Mouse (Mus musculus) hindbrain, embryonic 10.5 days (tissue): ENCODE results near the gene En1. TPM values are rescaled to one million over a fixed set of nuclear protein-coding genes. Genes with fewer than 3 reads are reported as not detected.

Experiments used
- DNase-seq: peaks from one replicate; pipeline ENCODE4 v3.0.0-alpha.2; 2017; ENCODE audit warnings: low spot score
- H3K27ac ChIP-seq: fragments of 300-500 bp; sonication (generic); 2 replicates; pipeline ENCODE4 v1.5.1; 2016; ENCODE audit warnings: mild to moderate bottlenecking, moderate library complexity
- H3K27me3 ChIP-seq: fragments of 300-500 bp; sonication (generic); 2 replicates; pipeline ENCODE4 v1.6.1; 2016; ENCODE audit warnings: mild to moderate bottlenecking; ENCODE audit not compliant: poor library complexity, insufficient read depth, severe bottlenecking
- H3K36me3 ChIP-seq: fragments of 300-500 bp; sonication (generic); 2 replicates; pipeline ENCODE4 v1.6.1; 2016; ENCODE audit warnings: mild to moderate bottlenecking, moderate library complexity
- H3K4me1 ChIP-seq: fragments of 300-500 bp; sonication (generic); replicated peaks from 2 replicates; pipeline ENCODE4 v1.6.1; 2016; ENCODE audit warnings: mild to moderate bottlenecking
- H3K4me3 ChIP-seq: fragments of 300-500 bp; sonication (generic); 2 replicates; pipeline ENCODE4 v1.5.1; 2016; ENCODE audit warnings: mild to moderate bottlenecking, moderate library complexity
- H3K9me3 ChIP-seq: fragments of 300-500 bp; sonication (generic); 2 replicates; pipeline ENCODE4 v1.6.1; 2016; ENCODE audit warnings: mild to moderate bottlenecking, moderate library complexity
- WGBS: fragments of 180-500 bp; shearing (Covaris S2); methylation state at CpG from one replicate; pipeline ENCODE4 v1.1.7; 2016; 5-methylcytosine and 5-hydroxymethylcytosine counted together
- polyA plus RNA-seq: library from polyadenylated mRNA; unstranded; fragments of >200 nt; fragmentation: Nextera tagmentation; extraction: Ambion mirVana; gene quantifications from 2 replicates; pipeline ENCODE4 v1.2.1, GENCODE M21; 2016

En1 gene
- polyA plus RNA-seq, 1 experiment from 2014 or later = 3.5 TPM

- peaks cover 38% of the 10 kb centered on the region for H3K4me1 ChIP-seq
- H3K9me3 ChIP-seq = no peaks in the 10 kb centered on the region
- H3K36me3 ChIP-seq = no peaks in the 10 kb centered on the region
- peak overlapping the region; percentile 66 for H3K4me3 ChIP-seq
- under 1% methylated on average over 35 of the region's 35 CpGs for WGBS
- DNase-seq = peak; percentile 74
- H3K27ac ChIP-seq = peak overlapping the region; percentile 90
- peaks cover 98% of the 10 kb centered on the region for H3K27me3 ChIP-seq
Measured at GRCm38 (mm10) chr1:120603656-120604051, 1.4 kb downstream of the En1 start.

DNA sequence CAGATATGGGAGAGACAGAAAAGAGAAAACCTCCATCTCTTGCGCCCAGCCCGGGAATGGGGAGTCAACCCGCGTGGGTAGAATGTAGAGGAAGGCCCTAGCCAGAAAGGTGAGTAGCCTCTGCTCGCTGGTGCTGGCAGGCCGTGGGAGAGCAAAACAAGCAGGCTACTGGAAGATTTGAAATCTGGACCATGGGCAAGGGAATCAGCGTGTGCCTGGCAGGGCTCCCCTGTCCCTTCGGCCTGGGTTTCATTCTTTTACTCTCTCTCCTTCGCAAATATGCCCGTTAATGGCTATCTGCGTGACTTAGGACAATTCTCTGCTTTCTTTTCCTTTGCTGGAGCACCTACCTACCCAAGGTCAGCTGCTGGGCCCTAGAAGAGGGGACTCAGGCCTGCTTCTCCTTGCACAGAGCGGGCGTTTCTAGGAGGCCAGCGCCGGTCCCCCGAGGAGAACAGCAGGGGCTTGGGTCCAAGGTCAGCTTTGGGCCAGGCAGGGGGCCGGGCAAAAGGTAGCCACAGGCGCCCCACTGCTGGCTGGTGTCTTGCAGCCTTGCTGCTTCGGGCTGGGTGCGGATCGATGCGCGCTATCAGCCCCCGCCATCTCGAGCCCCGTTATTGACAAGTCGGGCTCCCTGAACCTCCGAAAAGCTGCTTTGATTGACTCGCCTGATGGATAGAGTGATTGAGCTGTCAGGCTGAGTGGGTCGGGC is 2.4 kb downstream of the En1 start:
- Histone ChIP-seq H3K36me3 (no peaks in the 10 kb centered on the region), H3K4me3 (peak overlapping the region; percentile 66), H3K9me3 (no peaks in the 10 kb centered on the region), H3K27me3 (peaks cover 98% of the 10 kb centered on the region), H3K4me1 (peaks cover 39% of the 10 kb centered on the region), H3K27ac (peak overlapping the region; percentile 90)
- WGBS = under 1% methylated on average over 30 of the region's 30 CpGs
- peak; percentile 53 for DNase-seq

- Histone ChIP-seq H3K36me3 (no peaks in the 10 kb centered on the region), H3K27ac (peak overlapping the region; percentile 90), H3K27me3 (peaks cover 98% of the 10 kb centered on the region), H3K9me3 (no peaks in the 10 kb centered on the region), H3K4me1 (peaks cover 42% of the 10 kb centered on the region), H3K4me3 (peak overlapping the region; percentile 66)
- peak; percentile 60 for DNase-seq
- under 1% methylated on average over 8 of the region's 8 CpGs for WGBS
Measured at GRCm38 (mm10) chr1:120605143-120605435, 2.9 kb downstream of the En1 start.

DNA sequence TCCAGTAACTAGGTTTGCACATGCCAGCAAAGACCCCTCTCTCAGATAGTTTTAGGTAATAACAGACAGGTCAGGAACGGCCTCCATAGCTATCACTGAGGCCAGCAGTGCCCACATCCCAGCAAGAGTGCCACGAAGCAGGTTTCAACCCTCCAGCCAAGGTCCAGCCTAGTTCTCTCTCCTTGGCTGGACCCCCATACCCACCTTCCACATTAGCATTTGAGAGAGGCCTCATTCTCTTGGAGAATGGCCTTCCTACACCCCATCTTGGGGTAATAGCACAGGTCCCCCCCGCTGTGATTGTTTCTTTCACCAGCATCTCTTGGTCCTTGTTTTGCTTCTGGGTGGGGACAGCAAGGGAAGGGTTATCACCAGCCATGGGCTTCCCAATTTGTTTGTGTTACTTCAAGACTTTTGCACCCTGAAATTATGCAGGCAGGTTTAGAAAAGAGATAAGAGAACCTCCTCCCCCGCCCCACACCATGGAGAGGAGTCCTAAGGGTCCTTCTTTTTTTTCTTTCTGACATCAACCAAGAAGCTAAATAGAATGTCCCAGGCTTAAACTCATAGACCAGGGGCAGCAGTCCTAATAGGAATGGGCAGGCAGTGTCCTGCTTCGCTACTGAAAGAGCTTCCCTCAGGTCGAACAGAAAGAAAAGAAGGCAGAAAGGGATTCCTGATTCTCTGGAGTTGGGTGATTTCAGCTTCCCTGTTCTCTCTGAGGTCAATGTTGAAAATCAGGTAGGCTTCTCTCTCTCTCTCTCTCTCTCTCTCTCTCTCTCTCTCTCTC is 3.5 kb downstream of the En1 start:
- peaks cover 98% of the 10 kb centered on the region for H3K27me3 ChIP-seq
- H3K4me3 ChIP-seq = peak overlapping the region; percentile 66
- DNase-seq = peak; percentile 13
- H3K4me1 ChIP-seq = peaks cover 42% of the 10 kb centered on the region
- H3K9me3 ChIP-seq = no peaks in the 10 kb centered on the region
- no peaks in the 10 kb centered on the region for H3K36me3 ChIP-seq
- 3% methylated on average over 6 of the region's 6 CpGs for WGBS
- H3K27ac ChIP-seq = peak overlapping the region; percentile 90

- WGBS = under 1% methylated on average over 52 of the region's 52 CpGs
- H3K36me3 ChIP-seq = no peaks in the 10 kb centered on the region
- peak overlapping the region; percentile 90 for H3K27ac ChIP-seq
- peak overlapping the region; percentile 66 for H3K4me3 ChIP-seq
- no peaks in the 10 kb centered on the region for H3K9me3 ChIP-seq
- H3K27me3 ChIP-seq = peaks cover 98% of the 10 kb centered on the region
- DNase-seq = peak; percentile 71
- H3K4me1 ChIP-seq = peaks cover 40% of the 10 kb centered on the region
Measured at GRCm38 (mm10) chr1:120606641-120607575, 4.7 kb downstream of the En1 start.

DNA sequence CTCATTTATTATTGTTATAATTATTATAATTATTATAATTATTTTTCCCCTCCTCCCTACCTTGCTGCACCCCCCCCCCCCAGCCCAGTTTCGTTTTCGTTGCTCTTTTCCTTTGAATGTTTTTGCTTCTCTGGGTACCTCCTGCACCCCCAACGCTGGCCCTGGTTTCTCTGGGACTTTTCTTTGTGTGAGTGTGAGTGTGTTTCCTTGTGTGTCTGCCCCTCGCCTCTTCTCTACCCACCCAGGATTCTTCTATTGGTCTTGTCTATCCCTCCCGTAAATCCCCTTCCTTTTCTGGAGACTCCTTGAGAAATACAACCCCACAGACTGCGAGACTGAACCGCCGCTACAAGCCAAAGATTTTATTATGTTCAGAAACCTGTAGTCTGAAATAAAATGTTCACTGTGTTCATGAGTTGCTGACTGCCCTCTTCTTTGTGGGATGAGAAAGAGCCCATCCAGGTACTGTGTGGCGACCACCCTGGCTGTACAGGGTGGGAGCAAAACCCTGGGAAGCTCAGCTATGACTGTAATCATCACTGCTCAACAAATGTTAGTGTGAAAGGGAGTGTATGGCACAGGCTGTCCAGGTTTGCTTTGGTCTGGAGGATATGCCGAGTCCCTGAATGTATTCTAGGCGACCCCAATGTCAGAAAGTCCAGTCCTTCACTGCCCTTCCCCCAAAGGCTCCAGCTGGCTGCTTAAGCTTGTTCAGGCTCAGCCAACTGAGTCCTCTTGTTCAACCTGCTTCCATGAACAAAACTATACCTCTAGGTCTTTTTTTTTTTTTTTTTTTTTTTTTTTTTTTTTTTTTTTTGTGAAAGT is 5.6 kb downstream of the En1 start:
- 2% methylated on average over 11 of the region's 11 CpGs for WGBS
- H3K27ac ChIP-seq = peak overlapping the region; percentile 90
- DNase-seq = peak; percentile 48
- peak overlapping the region; percentile 66 for H3K4me3 ChIP-seq
- no peaks in the 10 kb centered on the region for H3K36me3 ChIP-seq
- peaks cover 33% of the 10 kb centered on the region for H3K4me1 ChIP-seq
- H3K9me3 ChIP-seq = no peaks in the 10 kb centered on the region
- peaks cover 98% of the 10 kb centered on the region for H3K27me3 ChIP-seq

DNA sequence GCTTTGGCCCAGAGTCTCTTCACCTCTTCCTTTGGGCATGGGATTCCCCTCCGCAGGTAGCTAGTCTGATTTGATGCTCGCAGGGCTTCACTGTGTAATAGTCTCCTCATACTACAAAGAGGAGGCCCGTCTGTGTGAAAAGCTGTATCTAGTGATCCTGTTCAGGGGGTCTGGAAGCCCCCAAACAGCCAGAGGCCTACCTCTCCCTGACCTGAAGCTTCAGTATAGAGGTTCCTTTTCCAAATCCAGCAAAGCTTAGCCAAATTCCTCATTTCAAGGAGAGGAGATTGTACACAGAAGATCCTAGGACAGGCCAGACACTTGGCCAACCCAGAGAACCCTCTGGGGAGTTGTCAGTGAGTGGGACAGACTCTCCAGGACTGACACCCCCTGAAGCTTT is 6.2 kb downstream of the En1 start:
- Histone ChIP-seq H3K9me3 (no peaks in the 10 kb centered on the region), H3K4me3 (peak overlapping the region; percentile 66), H3K27ac (peak overlapping the region; percentile 90), H3K27me3 (peaks cover 98% of the 10 kb centered on the region), H3K4me1 (peaks cover 28% of the 10 kb centered on the region), H3K36me3 (no peaks in the 10 kb centered on the region)
- peak; percentile 8 for DNase-seq
- 5% methylated on average over 3 of the region's 3 CpGs for WGBS

DNA sequence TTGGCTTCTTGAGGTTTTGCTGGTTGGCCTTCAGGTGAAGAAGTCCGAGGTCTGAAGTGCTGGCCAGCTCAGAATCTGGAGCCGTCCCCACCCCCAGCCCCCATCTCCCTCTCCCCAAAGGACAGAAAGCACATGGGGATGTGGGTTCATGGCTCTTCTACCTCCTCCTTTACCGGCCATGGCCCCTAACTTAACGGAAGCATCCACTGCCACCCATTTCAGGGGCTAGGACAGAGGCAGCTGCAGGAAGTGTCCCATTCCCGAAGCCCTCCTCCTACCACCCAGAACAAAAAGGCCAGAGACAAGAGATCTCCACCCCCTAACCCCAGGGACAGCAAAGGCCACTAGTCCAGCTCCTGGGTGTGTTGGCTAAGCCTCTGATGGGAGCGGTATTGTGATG is 7.4 kb downstream of the En1 start:
- peaks cover 98% of the 10 kb centered on the region for H3K27me3 ChIP-seq
- 2% methylated on average over 6 of the region's 6 CpGs for WGBS
- H3K9me3 ChIP-seq = no peaks in the 10 kb centered on the region
- peaks cover 32% of the 10 kb centered on the region for H3K4me1 ChIP-seq
- H3K27ac ChIP-seq = peak overlapping the region; percentile 90
- DNase-seq = peak; percentile 20
- H3K4me3 ChIP-seq = peak overlapping the region; percentile 66
- no peaks in the 10 kb centered on the region for H3K36me3 ChIP-seq

- H3K27ac ChIP-seq = peak overlapping the region; percentile 85
- 1% methylated on average over 32 of the region's 32 CpGs for WGBS
Measured at GRCm38 (mm10) chr1:120613461-120614306, 11.5 kb downstream of the En1 start.

DNA sequence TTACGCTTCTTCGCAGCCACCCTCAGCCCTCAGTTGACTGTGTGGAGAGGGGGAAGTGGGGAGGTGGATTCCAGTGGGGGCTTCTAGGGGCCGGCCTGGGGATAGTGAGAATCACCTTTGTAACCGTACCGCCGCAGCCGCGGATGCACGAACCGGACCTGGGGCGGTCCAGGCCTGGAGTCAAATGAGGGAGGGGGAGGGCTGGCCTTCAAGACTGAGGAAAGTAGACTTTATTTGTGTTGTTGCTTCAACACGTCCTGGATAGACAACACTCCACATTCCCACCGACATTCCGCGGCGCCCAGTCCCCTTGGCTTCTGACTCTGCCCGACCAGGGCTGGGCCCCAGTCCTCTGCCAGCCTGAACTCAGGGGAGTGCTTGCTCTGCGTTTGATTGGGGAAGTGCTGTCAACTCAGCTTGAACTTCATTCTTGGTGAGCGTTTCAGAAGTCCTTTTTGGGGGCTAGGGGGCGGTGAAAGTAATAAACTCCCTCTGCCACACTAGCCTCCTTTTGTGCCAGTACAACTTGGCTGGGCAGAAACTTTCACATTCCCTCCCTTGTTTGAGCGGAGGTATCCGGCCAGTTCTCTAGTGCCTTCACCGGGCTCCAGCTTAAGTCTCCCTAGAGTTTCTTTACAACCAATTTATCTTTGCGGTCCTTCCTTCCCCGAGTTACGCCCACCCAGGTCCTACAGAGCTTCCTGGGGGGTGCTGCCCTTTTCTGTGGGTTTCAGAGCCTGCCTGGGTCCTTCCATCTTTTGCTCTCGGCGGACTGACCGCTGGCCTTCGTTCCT is 12.3 kb downstream of the En1 start:
- Histone ChIP-seq H3K36me3 (no peaks in the 10 kb centered on the region), H3K4me3 (peak overlapping the region; percentile 45), H3K27me3 (peaks cover 100% of the 10 kb centered on the region), H3K4me1 (peaks cover 22% of the 10 kb centered on the region), H3K27ac (peak overlapping the region; percentile 85), H3K9me3 (no peaks in the 10 kb centered on the region)
- WGBS = 2% methylated on average over 30 of the region's 30 CpGs
- DNase-seq = peak; percentile 46

More at GRCm38 (mm10) chr1:120613461-120614306, 11.5 kb downstream of the En1 start:
- H3K4me3 ChIP-seq = peak overlapping the region; percentile 45
- peak; percentile 45 for DNase-seq
- no peaks in the 10 kb centered on the region for H3K9me3 ChIP-seq
- H3K27me3 ChIP-seq = peaks cover 100% of the 10 kb centered on the region
- H3K36me3 ChIP-seq = no peaks in the 10 kb centered on the region
- peaks cover 23% of the 10 kb centered on the region for H3K4me1 ChIP-seq

- WGBS = 7% methylated on average over 4 of the region's 4 CpGs
- peak; percentile 5 for DNase-seq
- Histone ChIP-seq H3K4me3 (peak overlapping the region; percentile 45), H3K36me3 (no peaks in the 10 kb centered on the region), H3K27ac (peak overlapping the region; percentile 85), H3K27me3 (peaks cover 100% of the 10 kb centered on the region), H3K9me3 (no peaks in the 10 kb centered on the region), H3K4me1 (peaks cover 16% of the 10 kb centered on the region)
Measured at GRCm38 (mm10) chr1:120615521-120615920, 13.3 kb downstream of the En1 start.
